Mouse (Mus musculus) embryonic facial prominence, embryonic 10.5 days (tissue): ENCODE results near the gene Cbr1. TPM values are rescaled to one million over a fixed set of nuclear protein-coding genes. Genes with fewer than 3 reads are reported as not detected.
"Not testable (repeated sequence)": the region's sequence is repeated elsewhere in the genome, so short reads cannot be mapped to it uniquely, and the experiment has no call there.

Source experiments
- DNase-seq: peaks from one replicate; pipeline ENCODE4 v3.0.0-alpha.2; 2017; ENCODE audit warnings: low spot score
- H3K27ac ChIP-seq: fragments of 300-500 bp; sonication (generic); replicated peaks from 2 replicates; pipeline ENCODE4 v1.5.1; 2016; ENCODE audit warnings: mild to moderate bottlenecking
- H3K27me3 ChIP-seq: fragments of 300-500 bp; sonication (generic); replicated peaks from 2 replicates; pipeline ENCODE4 v1.6.1; 2016; ENCODE audit warnings: low read depth, mild to moderate bottlenecking; ENCODE audit not compliant: poor library complexity, severe bottlenecking
- H3K36me3 ChIP-seq: fragments of 300-500 bp; sonication (generic); replicated peaks from 2 replicates; pipeline ENCODE4 v1.6.1; 2016; ENCODE audit warnings: mild to moderate bottlenecking, moderate library complexity
- H3K4me1 ChIP-seq: fragments of 300-500 bp; sonication (generic); 2 replicates; pipeline ENCODE4 v1.6.1; 2016
- H3K4me3 ChIP-seq: fragments of 300-500 bp; sonication (generic); 2 replicates; pipeline ENCODE4 v1.5.1; 2016; ENCODE audit warnings: mild to moderate bottlenecking, moderate library complexity
- H3K9me3 ChIP-seq: fragments of 300-500 bp; sonication (generic); 2 replicates; pipeline ENCODE4 v1.6.1; 2016; ENCODE audit warnings: mild to moderate bottlenecking
- WGBS: fragments of 180-500 bp; shearing (Covaris S2); methylation state at CpG from one replicate; pipeline ENCODE4 v1.1.7; 2016; 5-methylcytosine and 5-hydroxymethylcytosine counted together
- polyA plus RNA-seq: library from polyadenylated mRNA; unstranded; fragments of >200 nt; fragmentation: Nextera tagmentation; extraction: Ambion mirVana; gene quantifications from 2 replicates; pipeline ENCODE4 v1.2.1, GENCODE M21; 2016

Cbr1 gene
- polyA plus RNA-seq, 1 experiment from 2014 or later, result 111 TPM

- Histone ChIP-seq H3K4me3 (peak overlapping the region; percentile 72), H3K9me3 (no peaks in the 10 kb centered on the region), H3K36me3 (peaks cover 9% of the 10 kb centered on the region), H3K27me3 (no peaks in the 10 kb centered on the region), H3K4me1 (peaks cover 37% of the 10 kb centered on the region), H3K27ac (peak overlapping the region; percentile 93)
- WGBS, result 3% methylated on average over 16 of the region's 16 CpGs
- DNase-seq, result peak; percentile 39
Measured at GRCm38 (mm10) chr16:93604481-93604969, 1.1 kb upstream of the Cbr1 start.

- peaks cover 37% of the 10 kb centered on the region for H3K4me1 ChIP-seq
- no peak for DNase-seq
- no peaks in the 10 kb centered on the region for H3K9me3 ChIP-seq
- H3K27ac ChIP-seq, result no peak overlapping the region
- 83% methylated on average over 7 of the region's 7 CpGs for WGBS
- H3K4me3 ChIP-seq, result no peak overlapping the region
- peaks cover 25% of the 10 kb centered on the region for H3K36me3 ChIP-seq
- H3K27me3 ChIP-seq, result no peaks in the 10 kb centered on the region
Measured at GRCm38 (mm10) chr16:93606146-93606545, 493 bp downstream of the Cbr1 start.

DNA sequence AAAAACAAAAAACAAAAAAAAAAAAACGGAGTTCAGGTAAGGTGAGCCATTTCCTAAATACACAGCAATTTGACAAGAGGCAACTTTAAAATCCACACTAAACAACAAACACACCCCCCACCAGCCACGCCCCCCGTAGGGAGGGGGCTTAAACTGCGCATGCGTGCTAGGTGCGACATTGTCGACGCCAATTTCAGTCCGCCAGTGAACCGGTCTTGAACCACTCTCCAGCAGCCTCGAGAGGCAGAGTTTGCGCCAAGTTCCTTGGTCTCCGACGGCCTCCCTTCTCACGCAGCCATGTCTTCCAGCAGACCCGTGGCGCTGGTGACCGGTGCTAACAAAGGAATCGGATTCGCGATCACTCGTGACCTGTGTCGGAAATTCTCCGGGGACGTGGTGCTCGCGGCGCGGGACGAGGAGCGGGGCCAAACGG, 2.0 kb downstream of the Cbr1 start:
- Histone ChIP-seq H3K4me1 (peaks cover 37% of the 10 kb centered on the region), H3K9me3 (no peaks in the 10 kb centered on the region), H3K27me3 (no peaks in the 10 kb centered on the region), H3K36me3 (peaks cover 38% of the 10 kb centered on the region), H3K4me3 (peak overlapping the region; percentile 81), H3K27ac (peak overlapping the region; percentile 89)
- DNase-seq, result peak; percentile 89
- WGBS, result under 1% methylated on average over 32 of the region's 32 CpGs

DNA sequence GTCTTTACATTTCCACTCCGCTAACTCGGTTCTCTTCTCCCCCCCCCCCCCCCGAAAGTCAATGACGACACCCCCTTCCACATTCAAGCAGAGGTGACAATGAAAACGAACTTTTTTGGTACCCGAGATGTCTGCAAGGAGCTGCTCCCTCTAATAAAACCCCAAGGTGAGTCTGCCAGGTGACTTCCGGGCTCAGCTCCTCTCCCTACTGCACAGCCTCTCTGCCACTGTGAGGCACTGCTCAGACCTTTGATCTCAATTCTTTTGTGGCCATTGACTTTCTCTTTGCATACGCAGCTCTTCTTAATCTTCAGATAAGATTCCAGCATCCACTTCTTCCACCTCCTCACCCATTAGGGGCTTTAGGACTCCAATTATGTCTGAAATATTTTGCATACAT, 3.1 kb downstream of the Cbr1 start:
- peaks cover 38% of the 10 kb centered on the region for H3K36me3 ChIP-seq
- peak overlapping the region; percentile 81 for H3K4me3 ChIP-seq
- H3K4me1 ChIP-seq, result peaks cover 29% of the 10 kb centered on the region
- no peaks in the 10 kb centered on the region for H3K27me3 ChIP-seq
- WGBS, result 74% methylated on average over 8 of the region's 8 CpGs
- DNase-seq, result no peak
- H3K9me3 ChIP-seq, result no peaks in the 10 kb centered on the region
- H3K27ac ChIP-seq, result no peak overlapping the region

- no peaks in the 10 kb centered on the region for H3K27me3 ChIP-seq
- H3K36me3 ChIP-seq, result peaks cover 38% of the 10 kb centered on the region
- no peak overlapping the region for H3K4me3 ChIP-seq
- H3K27ac ChIP-seq, result no peak overlapping the region
- no peak for DNase-seq
- 92% methylated on average over 4 of the region's 4 CpGs for WGBS
- peaks cover 20% of the 10 kb centered on the region for H3K4me1 ChIP-seq
- no peaks in the 10 kb centered on the region for H3K9me3 ChIP-seq
Measured at GRCm38 (mm10) chr16:93609796-93610195, 4.1 kb downstream of the Cbr1 start.

DNA sequence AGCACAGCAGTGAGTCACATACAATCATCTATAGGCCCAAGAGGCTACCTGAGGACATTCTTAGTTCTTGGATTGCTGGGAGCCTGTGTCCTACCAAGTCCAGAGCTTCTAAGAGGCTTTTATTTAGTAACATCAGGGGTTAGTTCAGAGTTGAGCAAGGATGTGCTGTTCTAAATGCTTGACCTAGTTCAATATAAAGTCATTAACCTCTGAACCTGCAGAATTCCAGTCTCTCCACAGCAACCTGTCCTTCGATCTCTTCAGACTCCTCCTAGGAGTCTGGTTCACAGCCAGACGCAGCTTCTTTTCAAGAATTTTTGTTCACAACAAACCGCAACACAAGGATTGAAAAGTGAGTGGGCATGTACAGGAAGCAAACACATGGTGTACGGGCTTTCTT, 5.3 kb downstream of the Cbr1 start:
- Histone ChIP-seq H3K9me3 (no peaks in the 10 kb centered on the region), H3K27ac (no peak overlapping the region), H3K36me3 (peaks cover 38% of the 10 kb centered on the region), H3K4me1 (peaks cover 14% of the 10 kb centered on the region), H3K4me3 (no peak overlapping the region), H3K27me3 (no peaks in the 10 kb centered on the region)
- WGBS, result 92% methylated on average over 4 of the region's 4 CpGs
- no peak for DNase-seq

- H3K36me3 ChIP-seq, result peaks cover 22% of the 10 kb centered on the region
- H3K4me3 ChIP-seq, result no peak overlapping the region
- H3K27me3 ChIP-seq, result no peaks in the 10 kb centered on the region
- H3K9me3 ChIP-seq, result no peaks in the 10 kb centered on the region
- DNase-seq, result peak; percentile 69
- WGBS, result 39% methylated on average over 5 of the region's 5 CpGs
- H3K27ac ChIP-seq, result no peak overlapping the region
- H3K4me1 ChIP-seq, result no peaks in the 10 kb centered on the region
Measured at GRCm38 (mm10) chr16:93615118-93615870, 9.6 kb downstream of the Cbr1 start.

- not testable (repeated sequence) for H3K4me1 ChIP-seq, H3K27ac ChIP-seq, H3K4me3 ChIP-seq, DNase-seq, H3K27me3 ChIP-seq, H3K9me3 ChIP-seq, H3K36me3 ChIP-seq
- WGBS, result 88% methylated on average over 4 of the region's 4 CpGs
Measured at GRCm38 (mm10) chr16:93623759-93624158, 18.1 kb downstream of the Cbr1 start.

DNA sequence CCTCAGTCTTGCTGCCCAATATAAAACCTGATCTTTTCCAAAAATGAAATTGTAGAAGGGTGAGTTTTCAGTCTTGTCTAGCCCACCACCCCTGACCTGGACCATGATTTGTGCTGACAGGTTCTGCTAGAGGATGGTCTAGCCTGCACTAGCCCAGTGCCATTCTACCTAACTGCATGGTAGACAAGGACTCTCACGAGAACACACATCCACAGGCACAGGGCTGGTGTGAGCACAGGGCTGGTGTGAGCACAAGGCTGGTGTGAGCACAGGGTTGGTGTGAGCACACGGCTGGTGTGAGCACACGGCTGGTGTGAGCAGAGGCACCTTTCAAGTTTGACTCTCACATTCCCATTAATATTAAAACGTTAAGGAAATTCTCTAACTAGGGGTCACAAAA, 19.0 kb downstream of the Cbr1 start:
- no peak for DNase-seq
- H3K36me3 ChIP-seq, result no peaks in the 10 kb centered on the region
- no peak overlapping the region for H3K4me3 ChIP-seq
- peaks cover 8% of the 10 kb centered on the region; the same call in 1 of the 2 replicates for H3K4me1 ChIP-seq
- H3K27me3 ChIP-seq, result 0 out of 2 replicates have a peak, but pooled peaks cover 4% of the 10 kb centered on the region
- 81% methylated on average over 4 of the region's 4 CpGs for WGBS
- H3K9me3 ChIP-seq, result no peaks in the 10 kb centered on the region
- H3K27ac ChIP-seq, result no peak overlapping the region

DNA sequence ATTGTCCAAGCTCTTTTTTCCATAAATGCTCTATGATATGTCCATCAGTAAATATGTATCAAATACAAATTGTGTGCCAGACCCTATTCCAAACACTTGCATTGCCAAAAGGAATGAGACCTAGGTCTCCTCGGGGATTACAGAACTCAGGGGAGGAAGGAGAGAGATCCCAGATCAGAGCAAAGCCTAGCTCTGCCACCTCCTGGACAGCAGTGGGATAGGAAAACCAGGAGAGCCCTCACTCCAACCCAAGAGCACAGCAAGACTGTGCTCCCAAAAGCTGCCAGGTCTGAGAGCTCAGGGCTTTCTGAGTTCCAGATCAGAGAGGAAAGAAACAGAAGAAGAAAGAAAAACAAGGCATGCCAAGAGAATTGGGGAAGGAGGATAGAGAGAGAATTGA, 21.1 kb downstream of the Cbr1 start:
- no peak for DNase-seq
- H3K9me3 ChIP-seq, result no peaks in the 10 kb centered on the region

GRCm38 (mm10) chr16:93627761-93628400, 22.2 kb downstream of the Cbr1 start, which contains the start of gene Gm5678:
Gene Gm5678, plus strand, starts transcription at chr16:93628097.
- Histone ChIP-seq H3K36me3 (no peaks in the 10 kb centered on the region), H3K4me3 (no peak within 1 kb of the TSS), H3K9me3 (no peaks in the 10 kb centered on the region), H3K27ac (no peak within 1 kb of the TSS; the same call in 1 of the 2 replicates), H3K27me3 (0 out of 2 replicates have a peak, but pooled peaks cover 4% of the 10 kb centered on the region), H3K4me1 (peaks cover 8% of the 10 kb centered on the region; the same call in 1 of the 2 replicates)
- 80% methylated on average over 23 of the region's 23 CpGs for WGBS
- no peak for DNase-seq

More for the DNA sequence above, 21.1 kb downstream of the Cbr1 start:
- H3K27ac ChIP-seq, result no peak overlapping the region
- 0 out of 2 replicates have a peak, but pooled peaks cover 4% of the 10 kb centered on the region for H3K27me3 ChIP-seq
- peaks cover 8% of the 10 kb centered on the region; the same call in 1 of the 2 replicates for H3K4me1 ChIP-seq
- H3K4me3 ChIP-seq, result no peak overlapping the region
- no peaks in the 10 kb centered on the region for H3K36me3 ChIP-seq
- WGBS, result 19% methylated on average over 1 of the region's 1 CpGs

GRCm38 (mm10) chr16:93644006-93644405, 38.4 kb downstream of the Cbr1 start:
- 73% methylated on average over 4 of the region's 4 CpGs for WGBS

More at GRCm38 (mm10) chr16:93644006-93644405, 38.4 kb downstream of the Cbr1 start:
- Histone ChIP-seq H3K4me3 (no peak overlapping the region), H3K36me3 (no peaks in the 10 kb centered on the region), H3K9me3 (no peaks in the 10 kb centered on the region), H3K27me3 (no peaks in the 10 kb centered on the region), H3K4me1 (no peaks in the 10 kb centered on the region), H3K27ac (no peak overlapping the region)
- DNase-seq, result no peak
